Mouse (Mus musculus): ENCODE measurements around the gene Myo16. TPM values are rescaled to one million over a fixed set of nuclear protein-coding genes. Genes with fewer than 3 reads are reported as not detected.

Gene Myo16
- polyA plus RNA-seq, 1 experiment from 2014 or later = 7.2 TPM

DNA sequence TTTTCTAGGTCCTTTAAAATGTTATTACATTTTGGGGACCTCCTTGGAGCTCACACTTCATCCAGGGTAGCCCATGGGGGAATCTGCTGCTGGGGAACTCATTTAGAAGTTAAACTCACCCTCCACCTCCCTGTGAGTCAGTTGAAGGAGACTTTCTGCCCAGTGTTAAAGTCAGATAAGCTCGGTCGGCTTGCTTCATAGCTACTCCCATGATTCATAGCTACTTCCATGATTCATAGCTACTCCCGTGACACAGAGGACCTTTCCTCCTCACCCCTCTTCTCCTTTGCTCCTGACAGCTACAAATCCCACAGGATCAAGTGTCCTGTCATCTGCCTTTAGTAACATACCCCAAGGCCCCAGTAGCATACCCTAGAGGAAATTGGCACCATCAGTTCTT, 89.6 kb downstream of the Myo16 start:
- WGBS = 86% methylated on average over 3 of the region's 3 CpGs
- H3K27me3 ChIP-seq (ENCODE audit: control insufficient read depth, insufficient read depth, low read depth, low read length) = no peaks in the 10 kb centered on the region
- no peak overlapping the region for H3K4me2 ChIP-seq (ENCODE audit: low read length)
- no peak overlapping the region for H3K27ac ChIP-seq (ENCODE audit: low read length)
- ATAC-seq = no peak
- H3K36me3 ChIP-seq (ENCODE audit: control insufficient read depth, insufficient read depth, low read length) = no peaks in the 10 kb centered on the region
- H3K9ac ChIP-seq (ENCODE audit: low read depth, low read length) = no peak overlapping the region
- no peaks in the 10 kb centered on the region for H3K9me3 ChIP-seq (replicated peaks; ENCODE audit: control insufficient read depth, low read length, poor library complexity, severe bottlenecking)
- no peaks in the 10 kb centered on the region; the same call in 1 of the 2 replicates for H3K4me1 ChIP-seq (ENCODE audit: control insufficient read depth, insufficient read depth, low read length)
- H3K4me3 ChIP-seq (ENCODE audit: low read depth, low read length) = no peak overlapping the region

DNA sequence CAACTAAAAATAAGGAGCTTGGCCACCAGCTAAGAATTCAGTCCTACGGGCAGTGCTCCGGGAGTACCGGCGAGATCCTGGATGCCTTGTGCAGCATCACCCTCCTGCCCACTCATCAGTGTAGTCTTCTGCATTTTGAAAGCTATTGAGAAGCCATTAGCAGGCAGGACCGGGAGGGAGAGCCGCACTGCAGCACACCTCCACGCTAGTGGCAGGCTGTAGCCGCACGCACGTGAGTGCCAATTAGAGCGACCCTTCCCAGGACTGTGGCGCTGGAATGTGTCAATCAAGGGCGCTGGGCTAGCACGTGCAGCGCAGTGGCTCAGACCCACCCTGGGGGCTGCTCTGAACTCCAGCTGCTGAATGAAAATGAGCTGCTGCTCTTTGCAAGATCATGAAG, 95.4 kb downstream of the Myo16 start:
- Histone ChIP-seq H3K9ac (ENCODE audit: low read depth, low read length) (peak overlapping the region; percentile 64), H3K4me1 (ENCODE audit: control insufficient read depth, insufficient read depth, low read length) (peaks cover 12% of the 10 kb centered on the region; the same call in 1 of the 2 replicates), H3K27me3 (ENCODE audit: control insufficient read depth, insufficient read depth, low read depth, low read length) (no peaks in the 10 kb centered on the region), H3K9me3 (replicated peaks; ENCODE audit: control insufficient read depth, low read length, poor library complexity, severe bottlenecking) (no peaks in the 10 kb centered on the region), H3K36me3 (ENCODE audit: control insufficient read depth, insufficient read depth, low read length) (no peaks in the 10 kb centered on the region), H3K4me3 (ENCODE audit: low read depth, low read length) (peak overlapping the region; percentile 35), H3K27ac (ENCODE audit: low read length) (peak overlapping the region; percentile 53), H3K4me2 (ENCODE audit: low read length) (peak overlapping the region; percentile 65)
- 1% methylated on average over 15 of the region's 15 CpGs for WGBS
- peak; percentile 95 for ATAC-seq

DNA sequence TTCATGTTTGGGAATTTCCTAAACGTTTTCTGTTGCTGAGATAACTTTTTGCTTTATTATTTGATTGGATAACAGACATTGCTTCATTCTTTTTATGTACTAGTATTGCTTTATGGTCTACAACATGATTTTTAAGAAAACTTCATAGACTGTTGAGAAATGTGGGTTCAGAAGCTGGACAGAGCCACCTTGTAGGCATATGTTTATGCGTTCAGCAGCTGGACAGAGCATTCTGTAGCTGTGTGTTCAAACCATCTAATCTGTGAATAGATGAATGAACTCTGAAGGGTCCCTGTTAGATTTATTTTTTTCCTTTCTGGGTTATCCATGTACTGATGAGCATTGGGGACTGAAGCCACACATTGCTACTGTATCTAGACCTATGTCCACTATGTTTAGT, 102.0 kb downstream of the Myo16 start:
- 81% methylated on average over 2 of the region's 2 CpGs for WGBS

DNA sequence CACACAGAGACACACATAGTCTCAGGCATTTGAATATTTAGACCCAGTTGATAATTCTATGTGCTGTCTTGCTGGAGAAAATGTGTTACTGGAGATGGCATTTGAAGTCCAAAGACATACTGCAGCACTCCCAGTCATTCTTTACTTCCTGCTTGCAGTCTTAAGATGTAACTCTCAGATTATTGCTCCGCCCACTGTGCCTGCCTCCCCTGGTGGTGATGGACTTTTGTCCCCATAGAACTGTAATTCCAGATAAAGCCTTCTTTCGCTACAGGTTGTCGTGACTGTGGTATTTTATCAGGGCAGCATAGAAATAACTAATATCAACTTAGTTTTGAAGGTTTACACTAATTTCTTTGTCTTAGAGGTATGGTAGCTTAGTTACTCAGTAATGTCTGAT, 102.9 kb downstream of the Myo16 start:
- no peak for ATAC-seq
- 85% methylated on average over 3 of the region's 3 CpGs for WGBS
- no peak overlapping the region for H3K4me3 ChIP-seq (ENCODE audit: low read depth, low read length)

More for the DNA sequence above, 102.0 kb downstream of the Myo16 start:
- H3K27me3 ChIP-seq (ENCODE audit: control insufficient read depth, insufficient read depth, low read depth, low read length) = no peaks in the 10 kb centered on the region
- H3K9me3 ChIP-seq (replicated peaks; ENCODE audit: control insufficient read depth, low read length, poor library complexity, severe bottlenecking) = no peaks in the 10 kb centered on the region
- no peaks in the 10 kb centered on the region for H3K36me3 ChIP-seq (ENCODE audit: control insufficient read depth, insufficient read depth, low read length)
- H3K27ac ChIP-seq (ENCODE audit: low read length) = no peak overlapping the region
- H3K4me1 ChIP-seq (ENCODE audit: control insufficient read depth, insufficient read depth, low read length) = no peaks in the 10 kb centered on the region
- H3K4me3 ChIP-seq (ENCODE audit: low read depth, low read length) = no peak overlapping the region
- H3K4me2 ChIP-seq (ENCODE audit: low read length) = no peak overlapping the region
- ATAC-seq = no peak
- no peak overlapping the region for H3K9ac ChIP-seq (ENCODE audit: low read depth, low read length)

DNA sequence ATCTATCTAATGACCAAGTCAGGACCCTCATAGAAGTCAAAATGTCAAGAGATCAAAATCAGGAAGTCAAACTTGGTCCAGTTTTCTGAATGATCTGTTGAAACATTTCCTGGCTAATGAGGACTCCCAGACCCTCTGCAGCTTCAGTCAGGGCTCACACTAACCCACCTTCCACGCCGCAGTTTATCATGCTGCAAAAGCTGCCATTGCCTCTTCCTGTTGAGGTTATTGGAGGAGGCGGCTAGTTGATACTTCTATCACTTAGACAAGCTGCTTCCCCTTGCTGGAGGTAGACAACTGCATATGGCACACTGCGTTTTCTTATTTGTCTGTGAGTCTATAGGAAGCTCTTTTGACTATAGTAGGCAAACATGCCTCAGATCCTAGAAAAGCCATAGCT, 116.4 kb downstream of the Myo16 start:
- Histone ChIP-seq H3K4me2 (ENCODE audit: low read length) (no peak overlapping the region), H3K9ac (ENCODE audit: low read depth, low read length) (no peak overlapping the region), H3K27me3 (ENCODE audit: control insufficient read depth, insufficient read depth, low read depth, low read length) (no peaks in the 10 kb centered on the region), H3K4me1 (ENCODE audit: control insufficient read depth, insufficient read depth, low read length) (no peaks in the 10 kb centered on the region), H3K9me3 (replicated peaks; ENCODE audit: control insufficient read depth, low read length, poor library complexity, severe bottlenecking) (no peaks in the 10 kb centered on the region), H3K36me3 (ENCODE audit: control insufficient read depth, insufficient read depth, low read length) (no peaks in the 10 kb centered on the region), H3K27ac (ENCODE audit: low read length) (no peak overlapping the region), H3K4me3 (ENCODE audit: low read depth, low read length) (no peak overlapping the region)
- ATAC-seq = no peak; the same call in 1 of the 2 replicates
- 94% methylated on average over 4 of the region's 4 CpGs for WGBS

More for the DNA sequence above, 102.9 kb downstream of the Myo16 start:
- no peak overlapping the region for H3K27ac ChIP-seq (ENCODE audit: low read length)
- H3K4me2 ChIP-seq (ENCODE audit: low read length) = no peak overlapping the region
- H3K9ac ChIP-seq (ENCODE audit: low read depth, low read length) = no peak overlapping the region
- H3K9me3 ChIP-seq (replicated peaks; ENCODE audit: control insufficient read depth, low read length, poor library complexity, severe bottlenecking) = no peaks in the 10 kb centered on the region
- no peaks in the 10 kb centered on the region for H3K27me3 ChIP-seq (ENCODE audit: control insufficient read depth, insufficient read depth, low read depth, low read length)
- no peaks in the 10 kb centered on the region for H3K4me1 ChIP-seq (ENCODE audit: control insufficient read depth, insufficient read depth, low read length)
- no peaks in the 10 kb centered on the region for H3K36me3 ChIP-seq (ENCODE audit: control insufficient read depth, insufficient read depth, low read length)

DNA sequence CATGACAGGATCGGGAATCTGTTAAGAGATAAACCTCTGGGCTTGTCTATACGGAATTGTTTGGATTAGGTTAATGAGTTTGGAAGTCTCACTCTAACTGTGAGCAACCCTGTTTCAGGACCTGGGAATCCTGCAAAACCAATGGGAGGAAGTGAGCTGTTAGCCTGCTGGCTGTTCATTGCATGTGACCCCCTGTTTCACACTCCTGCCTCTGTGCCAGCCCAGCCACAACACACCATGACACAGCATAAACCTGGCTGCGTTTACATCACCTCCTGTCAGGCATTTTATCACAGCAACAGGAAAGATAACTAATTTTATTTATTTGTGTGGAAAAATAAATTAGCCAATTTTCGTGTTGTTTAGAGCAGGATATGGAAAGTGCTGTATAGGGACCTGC, 138.9 kb downstream of the Myo16 start:
- Histone ChIP-seq H3K36me3 (ENCODE audit: control insufficient read depth, insufficient read depth, low read length) (no peaks in the 10 kb centered on the region), H3K4me2 (ENCODE audit: low read length) (no peak overlapping the region), H3K4me1 (ENCODE audit: control insufficient read depth, insufficient read depth, low read length) (no peaks in the 10 kb centered on the region), H3K9me3 (replicated peaks; ENCODE audit: control insufficient read depth, low read length, poor library complexity, severe bottlenecking) (no peaks in the 10 kb centered on the region), H3K4me3 (ENCODE audit: low read depth, low read length) (no peak overlapping the region), H3K9ac (ENCODE audit: low read depth, low read length) (no peak overlapping the region), H3K27me3 (ENCODE audit: control insufficient read depth, insufficient read depth, low read depth, low read length) (no peaks in the 10 kb centered on the region), H3K27ac (ENCODE audit: low read length) (no peak overlapping the region)
- WGBS = 70% methylated on average over 4 of the region's 4 CpGs
- no peak for ATAC-seq

DNA sequence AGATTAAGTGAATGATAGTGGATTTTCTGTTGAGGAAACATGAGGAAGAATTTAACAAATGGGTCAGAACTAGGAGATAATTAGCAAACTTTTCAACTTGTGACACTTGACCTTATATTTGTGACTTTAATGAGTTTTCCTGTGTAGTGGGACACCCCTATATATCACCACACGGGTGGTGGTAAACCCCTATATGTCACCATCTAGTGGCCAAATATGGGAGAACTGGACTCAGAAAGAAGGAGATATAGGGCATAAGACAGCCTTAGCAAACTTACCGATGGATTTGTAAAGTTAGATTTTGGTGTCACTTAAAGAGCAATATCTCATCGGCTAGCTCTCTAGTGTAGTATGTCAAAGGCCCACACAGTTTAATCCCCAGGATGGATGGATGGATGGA, 147.1 kb downstream of the Myo16 start:
- WGBS = 46% methylated on average over 3 of the region's 3 CpGs
- H3K27me3 ChIP-seq (ENCODE audit: control insufficient read depth, insufficient read depth, low read depth, low read length) = no peaks in the 10 kb centered on the region
- no peaks in the 10 kb centered on the region for H3K9me3 ChIP-seq (replicated peaks; ENCODE audit: control insufficient read depth, low read length, poor library complexity, severe bottlenecking)
- no peak for ATAC-seq
- no peaks in the 10 kb centered on the region for H3K36me3 ChIP-seq (ENCODE audit: control insufficient read depth, insufficient read depth, low read length)
- H3K27ac ChIP-seq (ENCODE audit: low read length) = no peak overlapping the region
- H3K9ac ChIP-seq (ENCODE audit: low read depth, low read length) = no peak overlapping the region
- H3K4me1 ChIP-seq (ENCODE audit: control insufficient read depth, insufficient read depth, low read length) = peaks cover 6% of the 10 kb centered on the region; the same call in 1 of the 2 replicates
- no peak overlapping the region for H3K4me3 ChIP-seq (ENCODE audit: low read depth, low read length)
- no peak overlapping the region for H3K4me2 ChIP-seq (ENCODE audit: low read length)

DNA sequence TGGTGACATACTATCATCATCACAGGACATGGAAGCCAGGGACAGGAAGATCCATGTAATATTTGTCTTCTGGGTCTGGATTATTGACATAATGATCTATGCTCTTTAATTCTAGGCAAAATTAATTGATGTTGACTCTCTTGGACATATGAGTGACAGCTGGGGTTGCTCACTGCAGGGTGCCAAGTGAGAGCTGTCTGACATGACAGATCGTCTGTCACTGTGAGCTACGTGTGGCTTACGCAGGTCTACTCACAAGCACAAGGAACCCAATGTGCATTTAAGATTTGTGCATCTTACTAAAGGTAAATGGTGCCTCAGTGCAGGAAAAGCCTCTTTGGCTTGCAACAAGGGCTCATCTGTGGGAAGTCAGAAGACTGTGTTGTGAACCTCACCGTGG, 149.3 kb downstream of the Myo16 start:
- H3K36me3 ChIP-seq (ENCODE audit: control insufficient read depth, insufficient read depth, low read length) = no peaks in the 10 kb centered on the region
- no peak for ATAC-seq
- H3K4me3 ChIP-seq (ENCODE audit: low read depth, low read length) = no peak overlapping the region
- 59% methylated on average over 4 of the region's 4 CpGs for WGBS
- no peaks in the 10 kb centered on the region for H3K27me3 ChIP-seq (ENCODE audit: control insufficient read depth, insufficient read depth, low read depth, low read length)
- no peak overlapping the region for H3K9ac ChIP-seq (ENCODE audit: low read depth, low read length)
- no peak overlapping the region for H3K4me2 ChIP-seq (ENCODE audit: low read length)
- no peaks in the 10 kb centered on the region for H3K9me3 ChIP-seq (replicated peaks; ENCODE audit: control insufficient read depth, low read length, poor library complexity, severe bottlenecking)
- H3K4me1 ChIP-seq (ENCODE audit: control insufficient read depth, insufficient read depth, low read length) = peaks cover 11% of the 10 kb centered on the region
- H3K27ac ChIP-seq (ENCODE audit: low read length) = no peak overlapping the region

DNA sequence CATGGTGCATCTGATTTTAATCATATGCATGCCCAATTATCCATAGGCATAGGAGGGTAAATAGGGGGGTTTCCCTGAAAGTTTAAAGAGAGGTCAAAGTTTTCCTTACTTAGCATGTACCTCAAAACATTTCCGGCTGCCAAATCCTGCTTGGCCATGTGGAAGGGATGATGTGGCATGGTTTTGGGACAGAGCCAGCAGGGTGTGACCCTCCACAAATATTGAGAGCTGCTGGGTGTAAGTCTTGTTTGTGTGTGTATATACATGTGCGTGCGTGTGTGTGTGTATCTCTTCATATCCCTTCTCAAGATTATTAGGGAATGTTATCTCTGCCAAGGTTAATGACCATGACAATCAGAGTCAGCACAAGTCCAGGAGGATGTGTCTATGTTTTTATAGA, 150.3 kb downstream of the Myo16 start:
- Histone ChIP-seq H3K9ac (ENCODE audit: low read depth, low read length) (no peak overlapping the region), H3K4me2 (ENCODE audit: low read length) (no peak overlapping the region), H3K36me3 (ENCODE audit: control insufficient read depth, insufficient read depth, low read length) (no peaks in the 10 kb centered on the region), H3K4me1 (ENCODE audit: control insufficient read depth, insufficient read depth, low read length) (peaks cover 14% of the 10 kb centered on the region), H3K4me3 (ENCODE audit: low read depth, low read length) (no peak overlapping the region), H3K27me3 (ENCODE audit: control insufficient read depth, insufficient read depth, low read depth, low read length) (no peaks in the 10 kb centered on the region), H3K27ac (ENCODE audit: low read length) (no peak overlapping the region), H3K9me3 (replicated peaks; ENCODE audit: control insufficient read depth, low read length, poor library complexity, severe bottlenecking) (no peaks in the 10 kb centered on the region)
- 86% methylated on average over 3 of the region's 3 CpGs for WGBS
- ATAC-seq = no peak

Data from midbrain, embryonic 16.5 days (tissue).